Mouse (Mus musculus) lung, postnatal 10 days (tissue): Measurements from ENCODE around the gene Slc35f4.

Source experiments
- DNase-seq: peaks from one replicate; pipeline ENCODE4 v3.0.0; 2021

Slc35f4 gene

DNA sequence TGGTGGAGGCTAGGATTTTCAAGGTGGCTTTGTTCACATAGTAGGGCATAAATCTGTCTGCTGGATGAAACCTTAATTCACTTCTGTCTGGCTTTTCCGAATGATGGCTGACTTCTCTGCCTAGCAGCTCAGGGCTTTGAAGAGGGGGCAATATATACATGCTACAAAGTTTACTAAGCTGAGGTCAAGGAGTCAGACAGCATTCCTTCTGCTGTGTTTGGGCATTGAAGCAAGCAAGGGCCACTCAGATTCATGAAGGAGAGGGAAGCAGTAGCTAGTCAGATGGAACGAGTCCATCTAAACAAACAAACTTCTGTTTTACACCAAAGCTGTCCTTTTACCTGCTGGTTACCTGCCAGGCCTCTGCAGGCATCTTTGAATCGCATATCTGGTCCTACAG is 248.2 kb downstream of the Slc35f4 start:
- DNase-seq: no peak

- no peak for DNase-seq
These were observed 250.5 kb downstream of the Slc35f4 start for GRCm38 (mm10) chr14:49275376-49275775.

DNA sequence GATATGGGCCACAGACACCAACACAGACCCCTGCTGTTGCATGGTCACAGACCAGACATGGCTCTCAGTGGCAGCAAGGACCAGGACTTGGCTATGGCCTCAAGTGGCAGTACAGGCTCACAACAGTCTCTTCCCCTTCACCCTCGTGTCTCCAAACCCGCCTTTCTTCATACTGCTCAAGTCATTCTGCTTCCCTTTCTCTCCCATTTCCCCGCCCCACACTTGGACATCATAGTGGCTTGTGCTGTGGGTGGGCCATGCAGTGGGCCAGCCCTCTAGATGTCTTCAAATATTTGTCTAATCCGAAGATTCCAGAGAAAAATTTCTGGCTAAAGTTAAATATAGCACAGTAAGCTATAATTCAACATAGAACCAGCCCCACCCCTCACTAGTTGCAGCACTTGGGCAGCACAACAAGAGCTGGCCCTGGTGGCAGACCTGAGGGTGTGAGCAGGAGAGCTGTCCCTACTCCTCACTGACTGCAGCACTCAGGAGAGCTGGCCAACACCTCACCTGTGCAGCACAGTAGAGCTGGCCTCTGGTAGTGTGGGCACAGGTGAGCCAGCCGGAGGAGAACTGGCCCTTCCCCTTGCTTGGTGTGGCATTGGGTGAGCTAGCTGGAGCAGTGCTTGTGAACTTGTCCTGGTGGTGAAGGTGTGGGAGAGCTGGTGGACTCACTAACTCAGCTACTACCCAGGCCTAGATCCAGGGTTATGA is 260.4 kb downstream of the Slc35f4 start:
- DNase-seq: no peak
